Mouse (Mus musculus): ENCODE results near the gene Prpf8. TPM values are rescaled to one million over a fixed set of nuclear protein-coding genes. Genes with fewer than 3 reads are reported as not detected.
A peak's percentile ranks its signal among the peaks of the same experiment; 100 is the strongest.

Gene Prpf8
- polyA plus RNA-seq (2015; fragmentation: Nextera tagmentation; extraction: Ambion mirVana) = 21.3 and 27.5 TPM in 2 replicates

GRCm38 (mm10) chr11:75486601-75487285 is at the start of gene Prpf8:
Prpf8 (plus strand) TSS chr11:75486816.

GRCm38 (mm10) chr11:75439363-75439762 is 47.3 kb upstream of the Prpf8 start, which contains the start of gene Serpinf2:
Serpinf2 (minus strand) TSS chr11:75439591.

GRCm38 (mm10) chr11:75453991-75454930 is 32.4 kb upstream of the Prpf8 start, which contains the start of gene Wdr81:
Wdr81 (minus strand) TSS chr11:75454717.

GRCm38 (mm10) chr11:75460844-75461742 is 25.5 kb upstream of the Prpf8 start, which contains the start of gene Tlcd2:
Tlcd2 (plus strand) TSS chr11:75461715.

GRCm38 (mm10) chr11:75509741-75510626 is 23.4 kb downstream of the Prpf8 start, which contains the start of gene Rilp:
Rilp (plus strand) TSS chr11:75510094.

GRCm38 (mm10) chr11:75513336-75513735 is 26.7 kb downstream of the Prpf8 start, which contains the start of gene Scarf1:
Scarf1 (plus strand) TSS chr11:75513540.

GRCm38 (mm10) chr11:75531469-75532242 is 45.0 kb downstream of the Prpf8 start, which contains the start of gene Slc43a2:
Slc43a2 (plus strand) TSS chr11:75531694.

Small RNAs within 50 kb of the gene (microRNA-seq; reads per million reads assigned to microRNA genes)
- gene Mir22 (ENCODE audit: borderline replicate concordance, insufficient number of aligned reads) (37,513 reads per million, percentile 98 among the genes with 10 or more reads in this experiment), gene Mir3971 (ENCODE audit: borderline replicate concordance, insufficient number of aligned reads) (not detected)

Other genes starting within 250 kb of the Prpf8 start
- 36.9 and 55.4 TPM in 2 replicates for gene Rpa1, start 138.5 kb upstream of the Prpf8 start, polyA plus RNA-seq (2015; fragmentation: Nextera tagmentation; extraction: Ambion mirVana)
- 7.0 and 10.2 TPM in 2 replicates for gene Smyd4, start 138.4 kb upstream of the Prpf8 start, polyA plus RNA-seq (2015; fragmentation: Nextera tagmentation; extraction: Ambion mirVana)
- gene Serpinf1, start 64.1 kb upstream of the Prpf8 start, polyA plus RNA-seq (2015; fragmentation: Nextera tagmentation; extraction: Ambion mirVana) = 146 and 196 TPM in 2 replicates
- 19.6 and 24.7 TPM in 2 replicates for gene Serpinf2, start 47.2 kb upstream of the Prpf8 start, polyA plus RNA-seq (2015; fragmentation: Nextera tagmentation; extraction: Ambion mirVana)
- 3.8 and 4.2 TPM in 2 replicates for gene Wdr81, start 32.1 kb upstream of the Prpf8 start, polyA plus RNA-seq (2015; fragmentation: Nextera tagmentation; extraction: Ambion mirVana)
- gene Tlcd2, start 25.1 kb upstream of the Prpf8 start, polyA plus RNA-seq (2015; fragmentation: Nextera tagmentation; extraction: Ambion mirVana) = 24.9 and 26.6 TPM in 2 replicates
- gene Rilp, start 23.3 kb downstream of the Prpf8 start, polyA plus RNA-seq (2015; fragmentation: Nextera tagmentation; extraction: Ambion mirVana) = 4.1 and 4.4 TPM in 2 replicates
- 5.6 and 8.0 TPM in 2 replicates for gene Scarf1, start 26.7 kb downstream of the Prpf8 start, polyA plus RNA-seq (2015; fragmentation: Nextera tagmentation; extraction: Ambion mirVana)
- 8.5 and 9.5 TPM in 2 replicates for gene Slc43a2, start 44.9 kb downstream of the Prpf8 start, polyA plus RNA-seq (2015; fragmentation: Nextera tagmentation; extraction: Ambion mirVana)
- 55.9 and 68.0 TPM in 2 replicates for gene Pitpna, start 101.3 kb downstream of the Prpf8 start, polyA plus RNA-seq (2015; fragmentation: Nextera tagmentation; extraction: Ambion mirVana)
- gene Inpp5k, start 144.2 kb downstream of the Prpf8 start, polyA plus RNA-seq (2015; fragmentation: Nextera tagmentation; extraction: Ambion mirVana) = 31.3 and 51.3 TPM in 2 replicates
- 33.3 and 43.7 TPM in 2 replicates for gene Myo1c, start 163.7 kb downstream of the Prpf8 start, polyA plus RNA-seq (2015; fragmentation: Nextera tagmentation; extraction: Ambion mirVana)
- 82.4 and 86.3 TPM in 2 replicates for gene Crk, start 192.4 kb downstream of the Prpf8 start, polyA plus RNA-seq (2015; fragmentation: Nextera tagmentation; extraction: Ambion mirVana)
- 502 and 535 TPM in 2 replicates for gene Ywhae, start 246.1 kb downstream of the Prpf8 start, polyA plus RNA-seq (2015; fragmentation: Nextera tagmentation; extraction: Ambion mirVana)

Measured in adrenal gland, postnatal 0 days (tissue).